Mouse (Mus musculus) thymus, adult 2 months (tissue): Measurements from ENCODE around the gene Ccdc12. TPM values are rescaled to one million over a fixed set of nuclear protein-coding genes. Genes with fewer than 3 reads are reported as not detected.

Experiments used
- DNase-seq: peaks from one replicate; pipeline ENCODE4 v3.0.0; 2021
- H3K27ac ChIP-seq: fragments of 200-500 bp; 2 replicates; pipeline ENCODE4 v1.5.1; 2012; ENCODE audit warnings: low read length, control low read depth; ENCODE audit not compliant: control insufficient read depth, insufficient read depth
- H3K27me3 ChIP-seq: fragments of 200-500 bp; 2 replicates; pipeline ENCODE4 v1.6.1; 2012; ENCODE audit warnings: mild to moderate bottlenecking, low read length, moderate library complexity, mixed read lengths; ENCODE audit not compliant: control insufficient read depth, insufficient read depth
- H3K36me3 ChIP-seq: fragments of 200-500 bp; 2 replicates; pipeline ENCODE4 v1.6.1; 2012; ENCODE audit warnings: mild to moderate bottlenecking, low read length, moderate library complexity; ENCODE audit not compliant: control insufficient read depth, insufficient read depth
- H3K4me1 ChIP-seq: fragments of 200-500 bp; replicated peaks from 2 replicates; pipeline ENCODE4 v1.6.1; 2012; ENCODE audit warnings: low read length; ENCODE audit not compliant: control insufficient read depth, insufficient read depth
- H3K4me3 ChIP-seq: fragments of 200-500 bp; 2 replicates; pipeline ENCODE4 v1.5.1; 2012; ENCODE audit warnings: mild to moderate bottlenecking, low read length, control low read depth, moderate library complexity; ENCODE audit not compliant: control insufficient read depth, insufficient read depth
- CTCF ChIP-seq: fragments of 200-500 bp; IDR thresholded peaks from 2 replicates; pipeline ENCODE4 v1.5.1; 2012; ENCODE audit warnings: mild to moderate bottlenecking, control low read depth, low read length, moderate library complexity, borderline replicate concordance; ENCODE audit not compliant: control insufficient read depth, poor library complexity, insufficient read depth; ENCODE audit errors: extremely low read depth
- POLR2A ChIP-seq: fragments of 200-500 bp; IDR thresholded peaks from 2 replicates; pipeline ENCODE4 v1.6.1; 2012; ENCODE audit warnings: mild to moderate bottlenecking, low read length, control low read depth, moderate library complexity; ENCODE audit not compliant: control insufficient read depth, poor library complexity, insufficient read depth; ENCODE audit errors: extremely low read depth
- WGBS: fragments of 180-500 bp; shearing (Covaris S2); methylation state at CpG from one replicate; pipeline ENCODE4 v1.1.7; 2018; 5-methylcytosine and 5-hydroxymethylcytosine counted together
- polyA plus RNA-seq: library from polyadenylated mRNA; depleted of rRNA; stranded (reverse); fragments of >200 nt; gene quantifications from 2 replicates; pipeline ENCODE4 v1.2.3, GENCODE M21; 2012

Gene Ccdc12
- polyA plus RNA-seq, 1 experiment: 152 TPM

- no peak overlapping the region for H3K27ac ChIP-seq
- no peak for TF ChIP-seq POLR2A
- no peak for TF ChIP-seq CTCF
- DNase-seq: no peak
- peaks cover 49% of the 10 kb centered on the region for H3K4me1 ChIP-seq
- no peaks in the 10 kb centered on the region for H3K27me3 ChIP-seq
- H3K36me3 ChIP-seq: no peaks in the 10 kb centered on the region
- 90% methylated on average over 19 of the region's 19 CpGs for WGBS
- H3K4me3 ChIP-seq: no peak overlapping the region
These were observed 1.3 kb upstream of the Ccdc12 start for GRCm38 (mm10) chr9:110654726-110655650.

DNA sequence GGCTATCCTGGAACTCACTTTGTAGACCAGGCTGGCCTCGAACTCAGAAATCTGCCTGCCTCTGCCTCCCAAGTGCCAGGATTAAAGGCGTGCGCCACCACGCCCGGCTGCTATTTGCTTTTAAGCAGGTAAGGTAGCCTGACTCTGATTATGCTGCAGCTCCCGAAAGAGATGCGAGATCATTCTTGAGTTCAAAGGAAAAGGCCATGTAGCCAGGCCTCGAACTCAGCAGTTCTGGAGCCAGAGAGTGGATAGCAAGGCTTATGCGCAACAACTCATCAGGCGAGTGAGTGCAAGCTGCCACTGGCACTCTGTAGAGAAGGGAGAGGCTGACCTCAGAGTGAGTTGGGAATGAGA lies 674 bp upstream of the Ccdc12 start:
- peak overlapping the region; percentile 47 for H3K27ac ChIP-seq
- DNase-seq: no peak
- no peak for TF ChIP-seq POLR2A
- no peak for TF ChIP-seq CTCF
- no peaks in the 10 kb centered on the region for H3K36me3 ChIP-seq
- 92% methylated on average over 10 of the region's 10 CpGs for WGBS
- no peaks in the 10 kb centered on the region for H3K27me3 ChIP-seq
- H3K4me3 ChIP-seq: no peak overlapping the region
- H3K4me1 ChIP-seq: peaks cover 49% of the 10 kb centered on the region

DNA sequence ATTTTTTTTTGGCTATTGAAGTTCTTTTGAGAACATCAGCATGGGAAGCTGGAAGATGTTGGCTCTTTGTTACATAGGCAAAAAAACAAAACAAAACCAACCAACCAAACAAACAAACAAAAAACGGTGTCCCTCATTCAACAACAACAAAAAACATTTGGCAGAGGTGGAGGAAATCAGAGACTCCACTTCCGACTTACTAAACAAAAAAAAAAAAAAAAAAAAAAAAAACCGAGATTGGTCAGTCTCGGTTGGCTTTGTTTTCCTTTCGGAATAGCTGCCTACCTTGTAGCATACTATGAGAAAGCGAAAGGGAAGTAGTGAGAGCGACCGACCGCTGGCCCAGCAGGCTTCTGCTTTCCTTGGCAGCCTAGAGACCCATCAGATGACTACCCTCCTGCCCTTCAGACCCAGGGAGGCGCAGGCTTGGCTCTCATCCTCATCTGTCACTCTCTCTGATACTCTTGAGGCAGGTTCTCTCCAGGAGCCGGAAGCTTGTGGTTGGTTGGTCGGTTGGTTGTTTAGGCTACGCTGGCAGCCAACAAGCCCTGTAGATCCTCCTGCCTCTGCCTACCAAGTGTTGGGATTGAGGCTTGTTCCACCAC lies 1.3 kb downstream of the Ccdc12 start:
- peak overlapping the region; percentile 62; the same call in 1 of the 2 replicates for H3K27ac ChIP-seq
- peak; percentile 44 for DNase-seq
- peak overlapping the region; percentile 27 for H3K4me3 ChIP-seq
- H3K4me1 ChIP-seq: peaks cover 33% of the 10 kb centered on the region
- H3K36me3 ChIP-seq: no peaks in the 10 kb centered on the region
- WGBS: 11% methylated on average over 13 of the region's 13 CpGs
- TF ChIP-seq POLR2A: no peak
- TF ChIP-seq CTCF: no peak
- no peaks in the 10 kb centered on the region for H3K27me3 ChIP-seq

- no peaks in the 10 kb centered on the region for H3K27me3 ChIP-seq
- H3K27ac ChIP-seq: no peak overlapping the region
- H3K4me3 ChIP-seq: no peak overlapping the region
- no peak for DNase-seq
- H3K36me3 ChIP-seq: no peaks in the 10 kb centered on the region
- peaks cover 19% of the 10 kb centered on the region for H3K4me1 ChIP-seq
- WGBS: 94% methylated on average over 12 of the region's 12 CpGs
- TF ChIP-seq CTCF (no peak), POLR2A (no peak)
These were observed 3.2 kb downstream of the Ccdc12 start for GRCm38 (mm10) chr9:110659521-110659920.

DNA sequence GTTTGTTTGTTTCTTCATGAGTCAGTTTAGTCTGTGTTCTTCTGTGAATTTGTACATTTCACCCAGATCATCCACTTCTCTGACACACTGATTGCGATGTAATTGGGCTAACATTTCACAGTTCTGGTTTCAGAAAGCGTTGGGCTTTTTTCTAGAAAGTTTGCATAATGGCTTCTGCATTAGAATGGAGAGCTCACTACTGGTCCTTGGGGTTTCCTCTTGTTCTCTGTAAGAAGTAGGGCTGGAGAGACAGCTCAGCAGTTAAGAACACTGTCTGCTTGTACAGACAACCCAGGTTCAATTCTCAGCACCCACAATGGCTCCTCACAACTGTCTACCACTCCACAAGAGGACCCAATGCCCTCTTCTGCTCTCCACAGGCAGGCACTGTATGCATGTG lies 3.9 kb downstream of the Ccdc12 start:
- Histone ChIP-seq H3K36me3 (no peaks in the 10 kb centered on the region), H3K27ac (no peak overlapping the region), H3K4me1 (peaks cover 19% of the 10 kb centered on the region), H3K27me3 (no peaks in the 10 kb centered on the region), H3K4me3 (no peak overlapping the region)
- 96% methylated on average over 2 of the region's 2 CpGs for WGBS
- TF ChIP-seq CTCF: no peak
- TF ChIP-seq POLR2A: no peak
- no peak for DNase-seq

- peaks cover 17% of the 10 kb centered on the region for H3K4me1 ChIP-seq
- H3K4me3 ChIP-seq: no peak overlapping the region
- 94% methylated on average over 7 of the region's 7 CpGs for WGBS
- TF ChIP-seq POLR2A: no peak
- no peak for TF ChIP-seq CTCF
- H3K27ac ChIP-seq: no peak overlapping the region
- no peak for DNase-seq
- H3K36me3 ChIP-seq: no peaks in the 10 kb centered on the region
- H3K27me3 ChIP-seq: no peaks in the 10 kb centered on the region
These were observed 4.7 kb downstream of the Ccdc12 start for GRCm38 (mm10) chr9:110660856-110661612.
